Mouse (Mus musculus) bone marrow macrophage, adult 2 months (primary cell): ENCODE data around the gene Prune1.

ENCODE experiments used
- CTCF ChIP-seq: IDR thresholded peaks from 2 replicates; pipeline ENCODE4 v1.5.1; 2012; ENCODE audit warnings: low read depth, mild to moderate bottlenecking, low read length, moderate library complexity
- POLR2A ChIP-seq: IDR thresholded peaks from 2 replicates; pipeline ENCODE4 v1.6.1; 2012; ENCODE audit warnings: mild to moderate bottlenecking, low read depth, low read length, borderline replicate concordance

- TF ChIP-seq POLR2A (no peak), CTCF (no peak)
These were observed 24.9 kb downstream of the Prune1 start for GRCm38 (mm10) chr3:95256931-95257330.
